Mouse (Mus musculus) lung, postnatal 0 days (tissue): Measurements from ENCODE around the gene Cdipt. TPM values are rescaled to one million over a fixed set of nuclear protein-coding genes. Genes with fewer than 3 reads are reported as not detected.

ENCODE experiments used
- ATAC-seq: fragments of 200-750 bp; cut with Nextera tagmentation; 2 replicates; pipeline ENCODE4 v1.8.0; 2017; ENCODE audit warnings: moderate library complexity
- DNase-seq: peaks from one replicate; pipeline ENCODE4 v3.0.0-alpha.2; 2016; ENCODE audit warnings: low spot score
- H3K27ac ChIP-seq: fragments of 300-500 bp; sonication (generic); 2 replicates; pipeline ENCODE4 v1.5.1; 2014; ENCODE audit warnings: antibody characterized with exemption, mild to moderate bottlenecking, low read length, mixed read lengths
- H3K27me3 ChIP-seq: fragments of 300-500 bp; sonication (generic); replicated peaks from 2 replicates; pipeline ENCODE4 v1.6.1; 2014; ENCODE audit warnings: low read length, mixed read lengths; ENCODE audit not compliant: insufficient read depth
- H3K36me3 ChIP-seq: fragments of 300-500 bp; sonication (generic); 2 replicates; pipeline ENCODE4 v1.6.1; 2014; ENCODE audit warnings: low read length, mixed read lengths; ENCODE audit not compliant: insufficient read depth
- H3K4me1 ChIP-seq: fragments of 300-500 bp; sonication (generic); 2 replicates; pipeline ENCODE4 v1.6.1; 2014; ENCODE audit warnings: antibody characterized with exemption, low read depth, low read length, mixed read lengths; ENCODE audit not compliant: insufficient read depth
- H3K4me2 ChIP-seq: fragments of 300-500 bp; sonication (generic); replicated peaks from 2 replicates; pipeline ENCODE4 v1.6.1; 2014; ENCODE audit warnings: low read depth, mild to moderate bottlenecking, low read length, moderate library complexity, mixed read lengths
- H3K4me3 ChIP-seq: fragments of 300-500 bp; sonication (generic); 2 replicates; pipeline ENCODE4 v1.5.1; 2014; ENCODE audit warnings: low read depth, low read length
- H3K9ac ChIP-seq: fragments of 300-500 bp; sonication (generic); replicated peaks from 2 replicates; pipeline ENCODE4 v1.6.1; 2014; ENCODE audit warnings: low read depth, mild to moderate bottlenecking
- H3K9me3 ChIP-seq: fragments of 300-500 bp; sonication (generic); 2 replicates; pipeline ENCODE4 v1.6.1; 2016; ENCODE audit warnings: low read length, mixed read lengths
- CTCF ChIP-seq: IDR thresholded peaks from 2 replicates; pipeline ENCODE4 v1.5.1; 2016; ENCODE audit warnings: antibody characterized with exemption, mild to moderate bottlenecking
- EP300 ChIP-seq: IDR thresholded peaks from 2 replicates; pipeline ENCODE4 v1.6.1; 2016; ENCODE audit warnings: antibody characterized with exemption, mild to moderate bottlenecking, control low read depth
- WGBS: fragments of 180-500 bp; shearing (Covaris S2); extraction: QIAGEN DNeasy Blood & Tissue Kit; methylation state at CpG from one replicate; pipeline ENCODE4 v1.1.7; 2014; 5-methylcytosine and 5-hydroxymethylcytosine counted together
- polyA plus RNA-seq: library from polyadenylated mRNA; unstranded; fragments of >200 nt; fragmentation: Nextera tagmentation; extraction: Ambion mirVana; gene quantifications from 2 replicates; pipeline ENCODE4 v1.2.1, GENCODE M21; 2015

The Cdipt gene
- polyA plus RNA-seq, 1 experiment from 2014 or later = 164 TPM

- no peaks in the 10 kb centered on the region for H3K4me1 ChIP-seq
- no peaks in the 10 kb centered on the region for H3K9me3 ChIP-seq
- peaks cover 9% of the 10 kb centered on the region for H3K36me3 ChIP-seq
- H3K4me2 ChIP-seq = no peak overlapping the region
- H3K27ac ChIP-seq = no peak overlapping the region
- no peaks in the 10 kb centered on the region for H3K27me3 ChIP-seq
- no peak overlapping the region for H3K9ac ChIP-seq
- H3K4me3 ChIP-seq = no peak overlapping the region
- TF ChIP-seq EP300 (no peak), CTCF (peak; percentile 80)
- peak; percentile 77 for ATAC-seq
- 37% methylated on average over 9 of the region's 9 CpGs for WGBS
- DNase-seq = peak; percentile 70
These were observed 10.6 kb downstream of the Cdipt start for GRCm38 (mm10) chr7:126986319-126986718.

- Histone ChIP-seq H3K27me3 (no peaks in the 10 kb centered on the region), H3K9me3 (no peaks in the 10 kb centered on the region), H3K4me2 (no peak overlapping the region), H3K36me3 (peaks cover 13% of the 10 kb centered on the region), H3K27ac (no peak overlapping the region), H3K9ac (no peak overlapping the region), H3K4me3 (no peak overlapping the region), H3K4me1 (no peaks in the 10 kb centered on the region)
- DNase-seq (no peak), ATAC-seq (no peak)
- TF ChIP-seq CTCF (no peak), EP300 (no peak)
- 49% methylated on average over 8 of the region's 8 CpGs for WGBS
These were observed 13.1 kb downstream of the Cdipt start for GRCm38 (mm10) chr7:126988816-126989215.

GRCm38 (mm10) chr7:126996449-126996848 is 20.7 kb downstream of the Cdipt start:
- TF ChIP-seq EP300 = no peak
- TF ChIP-seq CTCF = peak; percentile 39
- no peak overlapping the region for H3K27ac ChIP-seq
- WGBS = 85% methylated on average over 4 of the region's 4 CpGs
- no peaks in the 10 kb centered on the region for H3K9me3 ChIP-seq
- H3K36me3 ChIP-seq = peaks cover 29% of the 10 kb centered on the region
- no peaks in the 10 kb centered on the region for H3K4me1 ChIP-seq
- no peak overlapping the region for H3K9ac ChIP-seq
- no peak for ATAC-seq
- no peak for DNase-seq
- no peak overlapping the region for H3K4me2 ChIP-seq
- H3K4me3 ChIP-seq = no peak overlapping the region
- H3K27me3 ChIP-seq = no peaks in the 10 kb centered on the region

GRCm38 (mm10) chr7:126999568-126999967 is 23.9 kb downstream of the Cdipt start:
- 58% methylated on average over 10 of the region's 10 CpGs for WGBS
- no peak overlapping the region for H3K4me2 ChIP-seq
- H3K4me1 ChIP-seq = no peaks in the 10 kb centered on the region
- ATAC-seq (no peak), DNase-seq (no peak)
- H3K4me3 ChIP-seq = no peak overlapping the region
- no peak for TF ChIP-seq EP300
- TF ChIP-seq CTCF = no peak
- H3K9me3 ChIP-seq = no peaks in the 10 kb centered on the region
- H3K9ac ChIP-seq = no peak overlapping the region
- peaks cover 26% of the 10 kb centered on the region for H3K36me3 ChIP-seq
- H3K27me3 ChIP-seq = no peaks in the 10 kb centered on the region
- H3K27ac ChIP-seq = no peak overlapping the region

GRCm38 (mm10) chr7:127003620-127004019 is 27.9 kb downstream of the Cdipt start:
- peaks cover 12% of the 10 kb centered on the region; the same call in 1 of the 2 replicates for H3K36me3 ChIP-seq
- no peak overlapping the region for H3K9ac ChIP-seq
- no peaks in the 10 kb centered on the region; the same call in 1 of the 2 replicates for H3K4me1 ChIP-seq
- H3K27ac ChIP-seq = no peak overlapping the region
- no peaks in the 10 kb centered on the region for H3K27me3 ChIP-seq
- H3K4me2 ChIP-seq = no peak overlapping the region
- no peaks in the 10 kb centered on the region for H3K9me3 ChIP-seq
- TF ChIP-seq EP300 = no peak
- ATAC-seq (no peak), DNase-seq (no peak)
- H3K4me3 ChIP-seq = no peak overlapping the region
- WGBS = 85% methylated on average over 5 of the region's 5 CpGs

- no peak for ATAC-seq
- no peak overlapping the region for H3K27ac ChIP-seq
- H3K36me3 ChIP-seq = peaks cover 12% of the 10 kb centered on the region; the same call in 1 of the 2 replicates
- no peak for DNase-seq
- H3K4me1 ChIP-seq = no peaks in the 10 kb centered on the region; the same call in 1 of the 2 replicates
- no peak overlapping the region for H3K4me2 ChIP-seq
- H3K9me3 ChIP-seq = no peaks in the 10 kb centered on the region
- 85% methylated on average over 4 of the region's 4 CpGs for WGBS
- no peaks in the 10 kb centered on the region for H3K27me3 ChIP-seq
- no peak overlapping the region for H3K9ac ChIP-seq
- TF ChIP-seq EP300 (no peak), CTCF (peak; percentile 48)
- H3K4me3 ChIP-seq = no peak overlapping the region
These were observed 28.6 kb downstream of the Cdipt start for GRCm38 (mm10) chr7:127004122-127004875.
